Mouse (Mus musculus): Measurements from ENCODE around the gene Chst4. TPM values are rescaled to one million over a fixed set of nuclear protein-coding genes. Genes with fewer than 3 reads are reported as not detected.

The Chst4 gene
- polyA plus RNA-seq, 1 experiment from 2014 or later, result not detected

Other genes starting within 250 kb of the Chst4 start
- gene Phlpp2, start 171.2 kb downstream of the Chst4 start, polyA plus RNA-seq (2015; fragmentation: Nextera tagmentation; extraction: Ambion mirVana), result 3.1 and 3.4 TPM in 2 replicates
- gene Marveld3, start 77.5 kb downstream of the Chst4 start, polyA plus RNA-seq (2015; fragmentation: Nextera tagmentation; extraction: Ambion mirVana), result 1.0 and 1.5 TPM in 2 replicates
- not detected in 2 replicates for gene Tat, start 49.3 kb downstream of the Chst4 start, polyA plus RNA-seq (2015; fragmentation: Nextera tagmentation; extraction: Ambion mirVana)
- 17.7 and 19.9 TPM in 2 replicates for gene Zfp612, start 40.0 kb upstream of the Chst4 start, polyA plus RNA-seq (2015; fragmentation: Nextera tagmentation; extraction: Ambion mirVana)
- gene Gm21964, start 61.5 kb upstream of the Chst4 start, polyA plus RNA-seq (2015; fragmentation: Nextera tagmentation; extraction: Ambion mirVana), result not detected in 2 replicates
- gene Gm17720, start 63.0 kb upstream of the Chst4 start, polyA plus RNA-seq (2015; fragmentation: Nextera tagmentation; extraction: Ambion mirVana), result not detected in 2 replicates
- gene Calb2, start 128.5 kb upstream of the Chst4 start, polyA plus RNA-seq (2015; fragmentation: Nextera tagmentation; extraction: Ambion mirVana), result 49.9 and 60.7 TPM in 2 replicates
- gene Cmtr2, start 175.9 kb upstream of the Chst4 start, polyA plus RNA-seq (2015; fragmentation: Nextera tagmentation; extraction: Ambion mirVana), result 10.2 and 12.7 TPM in 2 replicates
- gene Hydin, start 227.2 kb upstream of the Chst4 start, polyA plus RNA-seq (2015; fragmentation: Nextera tagmentation; extraction: Ambion mirVana), result 0.31 and 0.47 TPM in 2 replicates